Mouse (Mus musculus) CH12.LX (cell line): Measurements from ENCODE around the gene Cela3a.

ENCODE experiments used
- CHD1 ChIP-seq: IDR thresholded peaks from 2 replicates; pipeline ENCODE4 v1.6.1; 2012; ENCODE audit warnings: low read depth, low read length, improper control_type of control experiment, inconsistent platforms
- CTCF ChIP-seq, 2 experiments: IDR thresholded peaks in 1 of 2; conservative IDR thresholded peaks in 1 of 2; 2 replicates each; pipeline ENCODE4 v1.5.1; 2011 to 2012; ENCODE audit warnings: low read depth in 2 of 2, low read length in 2 of 2, improper control_type of control experiment in 1 of 2, inconsistent platforms in 1 of 2, mild to moderate bottlenecking in 1 of 2, moderate library complexity in 1 of 2
- E2F4 ChIP-seq: IDR thresholded peaks from 2 replicates; pipeline ENCODE4 v1.6.1; 2011; ENCODE audit warnings: low read depth, low read length, improper control_type of control experiment; ENCODE audit not compliant: insufficient replicate concordance
- ELF1 ChIP-seq: IDR thresholded peaks from 2 replicates; pipeline ENCODE4 v1.6.1; 2014; ENCODE audit warnings: low read depth, mild to moderate bottlenecking, inconsistent platforms, low read length, improper control_type of control experiment
- GABPA ChIP-seq: IDR thresholded peaks from 2 replicates; pipeline ENCODE4 v1.6.1; 2012; ENCODE audit warnings: low read depth, low read length, improper control_type of control experiment, inconsistent platforms; ENCODE audit not compliant: insufficient replicate concordance
- MEF2A ChIP-seq: IDR thresholded peaks from 2 replicates; pipeline ENCODE4 v1.6.1; 2014; ENCODE audit warnings: low read depth, mild to moderate bottlenecking, inconsistent platforms, low read length, improper control_type of control experiment, borderline replicate concordance
- MYC ChIP-seq: IDR thresholded peaks from 2 replicates; pipeline ENCODE4 v1.6.1; 2011; ENCODE audit warnings: low read depth, mild to moderate bottlenecking, improper control_type of control experiment, low read length
- POLR2A ChIP-seq: IDR thresholded peaks from 2 replicates; pipeline ENCODE4 v1.6.1; 2011; ENCODE audit warnings: low read depth, mild to moderate bottlenecking, improper control_type of control experiment, low read length
- POLR2AphosphoS2 ChIP-seq: IDR thresholded peaks from 2 replicates; pipeline ENCODE4 v1.6.1; 2011; ENCODE audit warnings: low read depth, low read length, improper control_type of control experiment
- SMC3 ChIP-seq: IDR thresholded peaks from 2 replicates; pipeline ENCODE4 v1.6.1; 2011; ENCODE audit warnings: low read depth, low read length, improper control_type of control experiment
- ZMIZ1 ChIP-seq: IDR thresholded peaks from 2 replicates; pipeline ENCODE4 v1.6.1; 2012; ENCODE audit warnings: low read depth, mild to moderate bottlenecking, inconsistent platforms, low read length, improper control_type of control experiment

GRCm38 (mm10) chr4:137452190-137452589 is 42.6 kb upstream of the Cela3a start:
- TF ChIP-seq SMC3 (no peak), CHD1 (no peak), MEF2A (no peak), CTCF (conservative IDR thresholded peaks at IDR 0.05 in 1 of 2, IDR thresholded peaks at IDR 0.05 in 1 of 2; ENCODE audit: low read depth in 2 of 2, low read length in 2 of 2) (no peak), GABPA (no peak), POLR2A (no peak), E2F4 (no peak), ELF1 (no peak), POLR2AphosphoS2 (no peak), ZMIZ1 (no peak), MYC (no peak)
